Mouse (Mus musculus): ENCODE measurements around the gene Dock1.

GRCm38 (mm10) chr7:135089626-135090025 is 419.2 kb downstream of the Dock1 start:
- TF ChIP-seq CTCF (conservative IDR thresholded peaks at IDR 0.05; ENCODE audit: low read length), result no peak
- TF ChIP-seq POU5F1 (IDR thresholded peaks at IDR 0.05; ENCODE audit: borderline replicate concordance, low read length), result no peak

Data from E14TG2a.4 (cell line).